Mouse (Mus musculus) midbrain, embryonic 14.5 days (tissue): ENCODE results near the gene Camta1. TPM values are rescaled to one million over a fixed set of nuclear protein-coding genes. Genes with fewer than 3 reads are reported as not detected.
A peak's percentile ranks its signal among the peaks of the same experiment; 100 is the strongest.

Experiments used
- ATAC-seq: fragments of 200-750 bp; cut with Nextera tagmentation; 2 replicates; pipeline ENCODE4 v1.8.0; 2017; ENCODE audit warnings: moderate number of reproducible peaks, moderate library complexity; ENCODE audit not compliant: low FRiP score, low TSS enrichment
- DNase-seq: peaks from one replicate; pipeline ENCODE4 v3.0.0-alpha.2; 2015
- H3K27ac ChIP-seq: fragments of 300-500 bp; sonication (generic); replicated peaks from 2 replicates; pipeline ENCODE4 v1.5.1; 2014; ENCODE audit warnings: mild to moderate bottlenecking, low read depth, low read length, moderate library complexity
- H3K27me3 ChIP-seq: fragments of 300-500 bp; sonication (generic); 2 replicates; pipeline ENCODE4 v1.6.1; 2014; ENCODE audit warnings: low read length, control low read depth, mixed read lengths; ENCODE audit not compliant: control insufficient read depth, insufficient read depth
- H3K36me3 ChIP-seq: fragments of 300-500 bp; sonication (generic); 2 replicates; pipeline ENCODE4 v1.6.1; 2014; ENCODE audit warnings: low read length, control low read depth; ENCODE audit not compliant: control insufficient read depth, insufficient read depth
- H3K4me1 ChIP-seq: fragments of 300-500 bp; sonication (generic); 2 replicates; pipeline ENCODE4 v1.6.1; 2014; ENCODE audit warnings: mild to moderate bottlenecking, antibody characterized with exemption, low read length, control low read depth; ENCODE audit not compliant: control insufficient read depth, insufficient read depth
- H3K4me2 ChIP-seq: fragments of 300-500 bp; sonication (generic); 2 replicates; pipeline ENCODE4 v1.6.1; 2014; ENCODE audit warnings: mild to moderate bottlenecking, low read length, moderate library complexity
- H3K4me3 ChIP-seq: fragments of 300-500 bp; sonication (generic); replicated peaks from 2 replicates; pipeline ENCODE4 v1.5.1; 2014; ENCODE audit warnings: low read depth, low read length
- H3K9ac ChIP-seq: fragments of 300-500 bp; sonication (generic); replicated peaks from 2 replicates; pipeline ENCODE4 v1.6.1; 2014; ENCODE audit warnings: mild to moderate bottlenecking, low read length, moderate library complexity
- H3K9me3 ChIP-seq: fragments of 300-500 bp; sonication (generic); 2 replicates; pipeline ENCODE4 v1.6.1; 2016; ENCODE audit warnings: low read length, control low read depth, mixed read lengths; ENCODE audit not compliant: control insufficient read depth
- WGBS: fragments of 180-500 bp; shearing (Covaris S2); extraction: QIAGEN DNeasy Blood & Tissue Kit; methylation state at CpG from one replicate; pipeline ENCODE4 v1.1.7; 2014; 5-methylcytosine and 5-hydroxymethylcytosine counted together
- polyA plus RNA-seq: library from polyadenylated mRNA; unstranded; fragments of >200 nt; fragmentation: Nextera tagmentation; extraction: Ambion mirVana; gene quantifications from 2 replicates; pipeline ENCODE4 v1.2.1, GENCODE M21; 2014

Gene Camta1
- polyA plus RNA-seq, 1 experiment from 2014 or later, result 157 TPM

GRCm38 (mm10) chr4:151510417-151510816 lies 351.3 kb downstream of the Camta1 start:
- Histone ChIP-seq H3K4me3 (no peak overlapping the region), H3K36me3 (no peaks in the 10 kb centered on the region), H3K27me3 (no peaks in the 10 kb centered on the region), H3K27ac (no peak overlapping the region), H3K4me2 (no peak overlapping the region), H3K9ac (no peak overlapping the region), H3K9me3 (no peaks in the 10 kb centered on the region), H3K4me1 (no peaks in the 10 kb centered on the region)
- WGBS, result 55% methylated on average over 4 of the region's 4 CpGs
- DNase-seq (peak; percentile 39), ATAC-seq (no peak)

GRCm38 (mm10) chr4:151506701-151507100 lies 355.0 kb downstream of the Camta1 start:
- no peak overlapping the region for H3K27ac ChIP-seq
- H3K9ac ChIP-seq, result no peak overlapping the region
- H3K4me3 ChIP-seq, result no peak overlapping the region
- H3K36me3 ChIP-seq, result no peaks in the 10 kb centered on the region
- H3K4me2 ChIP-seq, result no peak overlapping the region
- no peaks in the 10 kb centered on the region for H3K4me1 ChIP-seq
- no peaks in the 10 kb centered on the region for H3K27me3 ChIP-seq
- WGBS, result 91% methylated on average over 6 of the region's 6 CpGs
- H3K9me3 ChIP-seq, result no peaks in the 10 kb centered on the region
- ATAC-seq, result no peak
- no peak for DNase-seq

- Histone ChIP-seq H3K4me2 (no peak overlapping the region), H3K4me3 (no peak overlapping the region), H3K27ac (no peak overlapping the region), H3K4me1 (no peaks in the 10 kb centered on the region), H3K9me3 (0 out of 2 replicates have a peak, but pooled peaks cover 3% of the 10 kb centered on the region), H3K27me3 (no peaks in the 10 kb centered on the region), H3K36me3 (no peaks in the 10 kb centered on the region), H3K9ac (no peak overlapping the region)
- no peak for ATAC-seq
- DNase-seq, result no peak
- WGBS, result 84% methylated on average over 5 of the region's 5 CpGs
Measured at GRCm38 (mm10) chr4:151498481-151499276, 363.0 kb downstream of the Camta1 start.

- WGBS, result 89% methylated on average over 5 of the region's 5 CpGs
- Histone ChIP-seq H3K27me3 (no peaks in the 10 kb centered on the region), H3K9me3 (0 out of 2 replicates have a peak, but pooled peaks cover 3% of the 10 kb centered on the region), H3K27ac (no peak overlapping the region), H3K9ac (no peak overlapping the region), H3K4me3 (no peak overlapping the region), H3K4me2 (no peak overlapping the region), H3K4me1 (no peaks in the 10 kb centered on the region), H3K36me3 (no peaks in the 10 kb centered on the region)
- no peak for ATAC-seq
- DNase-seq, result no peak
Measured at GRCm38 (mm10) chr4:151496581-151496980, 365.1 kb downstream of the Camta1 start.

GRCm38 (mm10) chr4:151495276-151495882 lies 366.3 kb downstream of the Camta1 start:
- Histone ChIP-seq H3K4me1 (no peaks in the 10 kb centered on the region), H3K4me2 (no peak overlapping the region), H3K9me3 (0 out of 2 replicates have a peak, but pooled peaks cover 3% of the 10 kb centered on the region), H3K27ac (no peak overlapping the region), H3K4me3 (no peak overlapping the region), H3K27me3 (no peaks in the 10 kb centered on the region), H3K9ac (no peak overlapping the region), H3K36me3 (no peaks in the 10 kb centered on the region)
- no peak for ATAC-seq
- WGBS, result 77% methylated on average over 11 of the region's 11 CpGs
- no peak for DNase-seq

- no peaks in the 10 kb centered on the region for H3K27me3 ChIP-seq
- H3K27ac ChIP-seq, result no peak overlapping the region
- ATAC-seq, result no peak
- H3K9me3 ChIP-seq, result no peaks in the 10 kb centered on the region
- no peak overlapping the region for H3K9ac ChIP-seq
- H3K4me2 ChIP-seq, result no peak overlapping the region
- 76% methylated on average over 10 of the region's 10 CpGs for WGBS
- no peaks in the 10 kb centered on the region for H3K36me3 ChIP-seq
- DNase-seq, result no peak
- H3K4me1 ChIP-seq, result no peaks in the 10 kb centered on the region
- H3K4me3 ChIP-seq, result no peak overlapping the region
Measured at GRCm38 (mm10) chr4:151492786-151493185, 368.9 kb downstream of the Camta1 start.

GRCm38 (mm10) chr4:151483977-151484313 lies 377.7 kb downstream of the Camta1 start:
- H3K9ac ChIP-seq, result no peak overlapping the region
- H3K4me3 ChIP-seq, result no peak overlapping the region
- ATAC-seq (no peak; the same call in 1 of the 2 replicates), DNase-seq (no peak)
- peak overlapping the region; percentile 25; the same call in 1 of the 2 replicates for H3K4me2 ChIP-seq
- no peaks in the 10 kb centered on the region for H3K27me3 ChIP-seq
- peak overlapping the region; percentile 60; the same call in 1 of the 2 replicates for H3K27ac ChIP-seq
- H3K9me3 ChIP-seq, result no peaks in the 10 kb centered on the region
- peaks cover 10% of the 10 kb centered on the region for H3K4me1 ChIP-seq
- WGBS, result 50% methylated on average over 8 of the region's 8 CpGs
- no peaks in the 10 kb centered on the region for H3K36me3 ChIP-seq

- peak; percentile 92 for DNase-seq
- WGBS, result 6% methylated on average over 21 of the region's 21 CpGs
- H3K9me3 ChIP-seq, result no peaks in the 10 kb centered on the region
- H3K4me1 ChIP-seq, result peaks cover 10% of the 10 kb centered on the region
- H3K4me3 ChIP-seq, result no peak overlapping the region
- no peaks in the 10 kb centered on the region for H3K27me3 ChIP-seq
- peak overlapping the region; percentile 25; the same call in 1 of the 2 replicates for H3K4me2 ChIP-seq
- no peak overlapping the region for H3K9ac ChIP-seq
- ATAC-seq, result peak; percentile 68
- H3K36me3 ChIP-seq, result no peaks in the 10 kb centered on the region
- peak overlapping the region; percentile 60; the same call in 1 of the 2 replicates for H3K27ac ChIP-seq
Measured at GRCm38 (mm10) chr4:151483299-151483976, 378.2 kb downstream of the Camta1 start.
